Mouse (Mus musculus): ENCODE measurements around the gene Coasy. TPM values are rescaled to one million over a fixed set of nuclear protein-coding genes. Genes with fewer than 3 reads are reported as not detected.

Coasy gene
- total RNA-seq (2021): 10 to 100 TPM; 16.8 to 21.4 TPM
- long read RNA-seq, experiment 1, transcript Coasy-202 (9 exons, 2,386 nt): minor isoform, 8 of 49 reads
- long read RNA-seq, experiment 1, transcript Coasy-201 (10 exons, 2,138 nt): major isoform, 34 of 49 reads
- long read RNA-seq, experiment 1, partial matches to known transcripts: 2 of 49 reads
- long read RNA-seq, experiment 1, other reads (novel, unspliced or antisense): 5 of 49 reads
- long read RNA-seq, experiment 2, transcript Coasy-201 (10 exons, 2,138 nt): major isoform, 21 of 42 reads
- long read RNA-seq, experiment 2, transcript Coasy-202 (9 exons, 2,386 nt): minor isoform, 17 of 42 reads
- long read RNA-seq, experiment 2, partial matches to known transcripts: 2 of 42 reads
- long read RNA-seq, experiment 2, other reads (novel, unspliced or antisense): 2 of 42 reads

DNA sequence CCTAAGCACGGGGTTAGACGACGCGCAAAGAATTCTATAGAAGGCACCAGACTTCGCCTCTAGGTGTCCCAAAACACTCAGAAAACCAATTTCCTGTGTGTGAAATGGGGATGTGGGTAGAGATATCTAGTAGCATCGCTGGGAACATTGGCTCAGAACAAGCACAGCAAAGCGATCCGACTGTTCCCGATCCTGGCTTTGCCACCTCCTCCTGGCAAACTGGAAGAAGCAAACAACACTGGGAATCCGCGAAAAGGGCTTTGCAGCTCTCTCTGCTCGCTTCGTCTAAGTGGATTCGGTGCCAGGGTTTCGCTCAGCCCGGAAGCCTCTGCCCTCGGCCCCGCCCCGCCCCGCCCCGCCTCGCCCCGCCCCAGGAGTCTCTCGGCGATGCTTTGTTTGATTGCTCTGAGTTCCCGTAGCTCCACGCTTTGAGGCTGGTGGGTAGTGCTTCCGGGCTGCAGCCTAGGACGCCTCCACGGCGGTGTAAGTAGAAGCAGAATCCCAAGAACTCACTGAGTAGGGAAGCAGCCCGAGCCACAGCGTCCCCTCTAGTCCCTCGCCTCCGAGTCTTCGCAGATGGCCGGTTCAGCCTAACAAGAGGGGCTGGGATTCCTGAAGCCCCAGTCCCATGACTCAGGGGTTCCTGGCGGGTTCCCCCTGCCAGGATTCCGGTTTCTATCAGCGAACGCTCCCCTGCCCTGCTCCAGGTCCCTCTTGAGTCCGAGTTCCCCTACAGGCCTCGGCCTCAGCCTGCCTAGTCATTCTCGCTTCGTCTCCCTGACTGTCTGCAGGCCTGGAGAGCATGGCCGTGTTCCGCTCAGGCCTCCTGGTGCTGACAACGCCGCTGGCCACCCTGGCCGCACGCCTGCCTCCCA is at the start of gene Coasy:
Gene Coasy (plus strand): TSS at position 358 of the 875 bp plus-strand sequence.
- DNase-seq: peak; percentile 77 to 81
- intact Hi-C loops (cut with DNase I): no loop called here

DNA sequence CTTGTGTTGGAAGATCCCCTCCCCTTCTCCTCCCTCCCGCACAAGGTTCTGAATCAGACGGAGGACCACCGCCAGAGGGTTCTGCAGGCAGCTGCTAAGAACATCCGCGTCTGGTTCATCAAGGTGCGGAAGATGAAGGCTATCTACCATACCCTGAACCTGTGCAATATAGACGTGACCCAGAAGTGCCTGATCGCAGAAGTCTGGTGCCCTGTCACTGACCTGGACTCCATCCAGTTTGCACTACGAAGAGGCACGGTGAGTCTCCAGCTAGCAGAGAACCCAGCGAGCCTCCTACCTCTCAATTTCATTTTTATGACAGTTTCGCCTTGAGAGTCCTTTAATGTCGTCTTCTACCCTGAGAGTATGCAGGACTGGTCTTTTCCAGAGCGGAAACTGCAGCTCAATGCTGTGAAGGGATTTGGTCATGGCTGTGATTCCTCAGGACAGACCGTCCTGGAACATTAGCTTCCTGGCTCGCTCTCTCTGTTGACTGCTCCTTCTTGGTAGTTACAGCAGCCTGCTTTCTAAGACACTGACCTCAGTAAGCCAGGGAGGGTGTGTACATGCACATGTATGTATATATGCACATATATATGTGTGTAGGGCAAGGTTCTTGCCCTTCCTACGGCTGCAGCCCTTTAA is 48.4 kb upstream of the Coasy start:
- no peak for DNase-seq
- intact Hi-C loops (cut with DNase I): no loop called here

DNA sequence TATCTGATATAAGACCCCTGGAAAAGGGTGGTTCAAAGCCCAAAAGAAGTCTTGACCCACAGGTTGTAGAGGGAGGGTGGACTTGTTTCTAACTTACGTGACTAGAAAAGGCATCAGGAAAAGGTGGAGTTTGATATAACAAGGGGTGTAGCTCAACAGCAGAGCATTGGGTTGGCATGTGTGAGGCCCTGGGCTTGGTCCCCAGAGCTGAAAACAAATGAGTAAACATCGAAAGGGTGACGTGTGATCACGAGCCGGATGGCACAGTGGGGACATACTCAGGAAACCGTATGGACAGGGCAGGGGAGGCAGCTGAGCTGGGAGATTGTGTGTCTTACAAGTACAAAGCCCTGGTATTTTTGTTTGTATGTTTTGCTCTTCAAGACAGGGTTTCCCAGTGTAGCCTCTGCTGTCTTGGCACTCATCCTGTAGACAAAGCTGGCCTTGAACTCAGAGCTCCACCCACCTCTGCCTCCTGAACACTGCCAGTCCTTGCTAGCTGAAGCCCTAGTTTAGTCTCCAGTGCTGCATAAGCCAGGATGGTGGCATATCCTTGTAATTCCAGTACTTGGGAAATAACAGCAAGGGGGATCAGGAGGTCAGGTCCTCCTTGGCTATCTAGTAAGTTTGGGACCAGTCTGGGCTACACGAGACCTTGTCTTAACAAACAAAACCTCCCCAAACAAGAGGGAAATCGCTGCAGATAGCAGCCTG is 47.6 kb upstream of the Coasy start:
- DNase-seq: no peak

DNA sequence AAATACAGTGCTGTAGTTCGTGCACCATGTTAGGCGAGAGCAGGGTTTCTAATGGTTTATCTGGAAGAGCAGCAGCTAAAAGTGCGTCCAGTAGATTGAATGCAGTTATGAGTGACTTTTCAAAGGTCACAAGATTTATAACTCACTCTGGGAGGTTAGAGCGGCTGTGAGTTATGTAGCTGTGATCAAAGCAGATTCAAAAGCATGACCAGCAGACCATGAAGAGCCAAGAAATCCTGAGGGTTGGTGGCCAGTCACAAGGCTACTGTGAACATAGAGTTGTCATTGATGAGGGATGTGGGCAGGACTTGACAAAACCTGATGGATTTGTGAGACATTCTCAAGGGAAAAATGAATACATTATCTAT is 47.1 kb upstream of the Coasy start:
- DNase-seq: no peak
- intact Hi-C loops (cut with DNase I): no loop called here

More for the DNA sequence above, 47.6 kb upstream of the Coasy start:
- intact Hi-C loops (cut with DNase I): no loop called here

DNA sequence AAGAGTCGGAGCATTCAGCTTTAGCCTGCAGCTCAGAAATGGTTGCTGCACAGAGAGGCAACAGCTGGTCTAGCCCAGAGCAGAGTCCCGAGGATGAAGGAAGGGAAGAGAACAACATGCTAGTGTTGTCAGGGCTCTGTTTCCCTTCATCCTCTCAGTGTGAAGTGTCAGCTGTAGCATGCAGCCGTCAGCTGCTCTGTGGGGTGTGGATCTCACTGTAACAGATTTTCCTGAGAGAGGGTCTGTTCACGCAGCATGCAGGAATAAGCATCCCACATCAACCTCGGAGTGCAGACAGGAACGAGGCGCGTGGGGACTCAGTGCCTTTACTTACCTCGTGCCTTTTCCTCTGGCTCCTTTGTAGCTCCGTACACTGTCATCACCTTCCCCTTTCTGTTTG is 44.6 kb upstream of the Coasy start:
- DNase-seq: no peak

DNA sequence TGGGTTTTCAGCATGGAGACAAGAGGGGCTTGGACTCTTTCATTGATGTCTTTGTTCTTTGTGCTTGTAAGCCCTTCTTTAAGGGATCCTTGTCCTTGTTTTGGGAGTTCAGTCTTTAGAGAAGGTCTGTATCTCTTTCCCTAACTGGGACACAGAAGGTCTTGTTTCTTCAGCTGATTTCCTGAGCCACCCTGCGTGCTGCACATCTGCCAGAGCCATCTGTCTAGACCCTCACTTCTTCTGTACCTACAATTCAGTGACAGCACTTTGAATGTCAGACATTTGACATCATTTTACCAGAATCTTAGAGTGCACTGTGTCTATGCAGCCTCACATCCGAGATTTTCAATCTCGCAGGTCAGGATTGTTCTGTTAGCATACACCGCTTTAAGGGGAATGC is 36.5 kb upstream of the Coasy start:
- no peak for DNase-seq
- intact Hi-C loops (cut with DNase I): no loop called here

More for the DNA sequence above, 44.6 kb upstream of the Coasy start:
- intact Hi-C loops (cut with DNase I): no loop called here

DNA sequence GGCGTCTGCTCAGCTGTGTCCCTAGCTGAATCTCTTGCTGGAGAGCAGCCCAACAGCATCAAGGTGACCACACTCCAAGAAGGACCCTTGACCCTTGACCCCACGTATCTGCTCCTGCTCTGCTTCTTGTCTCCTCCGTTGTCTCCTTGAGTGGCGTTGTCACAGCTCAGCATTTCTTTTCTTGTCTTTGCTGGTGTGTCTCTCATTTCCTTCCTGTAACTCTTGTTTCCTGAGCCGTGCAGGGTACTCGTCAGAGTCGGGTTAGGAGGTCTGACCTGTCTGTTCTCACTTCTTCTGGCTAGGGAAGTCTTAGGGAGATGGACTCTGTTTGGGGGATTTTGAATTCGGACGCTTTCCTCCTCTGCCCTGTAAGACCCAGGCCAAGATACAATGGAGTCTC is 35.9 kb upstream of the Coasy start:
- no peak for DNase-seq
- intact Hi-C loops (cut with DNase I): no loop called here

DNA sequence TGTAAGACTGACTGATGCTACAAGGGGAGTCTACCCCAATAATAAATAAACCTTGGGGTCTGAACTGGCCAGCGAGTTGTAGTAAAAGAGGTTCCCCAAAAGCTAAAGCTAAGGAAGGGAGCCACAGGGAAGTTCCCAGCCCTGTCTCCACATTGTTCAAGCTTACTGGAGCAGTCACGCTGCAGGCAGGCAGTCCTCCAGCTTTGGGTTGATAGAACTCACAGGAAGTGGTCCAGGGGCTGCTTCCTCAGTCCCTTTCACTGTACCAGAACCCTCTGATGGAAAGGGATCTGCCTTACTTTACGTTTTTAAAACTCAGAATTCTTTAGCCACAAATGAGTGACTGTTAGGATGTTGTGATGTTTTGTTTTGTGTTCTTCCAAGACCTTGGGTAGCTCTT is 34.9 kb upstream of the Coasy start:
- DNase-seq: no peak
- intact Hi-C loops (cut with DNase I): no loop called here

DNA sequence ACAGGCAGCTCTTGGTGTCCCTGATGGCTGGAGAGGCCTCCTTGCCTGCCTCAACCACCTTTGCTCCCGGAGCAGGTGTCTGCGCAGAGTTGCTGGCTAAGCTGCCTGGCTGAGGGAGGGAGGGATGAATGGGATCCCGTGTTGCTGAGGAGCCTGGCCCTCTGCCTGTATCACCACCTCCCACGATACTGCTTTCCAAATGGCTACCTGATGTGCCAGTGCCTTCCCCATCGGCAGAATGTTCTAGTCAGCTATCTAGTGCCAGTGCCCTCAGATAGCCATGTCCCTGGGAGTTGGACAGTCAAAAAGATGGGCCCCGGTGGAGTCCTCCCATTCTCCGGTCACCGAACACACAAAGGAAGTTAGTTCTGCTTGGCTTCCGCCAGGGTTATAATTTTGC is 32.0 kb upstream of the Coasy start:
- intact Hi-C loops (cut with DNase I): no loop called here
- no peak for DNase-seq

DNA sequence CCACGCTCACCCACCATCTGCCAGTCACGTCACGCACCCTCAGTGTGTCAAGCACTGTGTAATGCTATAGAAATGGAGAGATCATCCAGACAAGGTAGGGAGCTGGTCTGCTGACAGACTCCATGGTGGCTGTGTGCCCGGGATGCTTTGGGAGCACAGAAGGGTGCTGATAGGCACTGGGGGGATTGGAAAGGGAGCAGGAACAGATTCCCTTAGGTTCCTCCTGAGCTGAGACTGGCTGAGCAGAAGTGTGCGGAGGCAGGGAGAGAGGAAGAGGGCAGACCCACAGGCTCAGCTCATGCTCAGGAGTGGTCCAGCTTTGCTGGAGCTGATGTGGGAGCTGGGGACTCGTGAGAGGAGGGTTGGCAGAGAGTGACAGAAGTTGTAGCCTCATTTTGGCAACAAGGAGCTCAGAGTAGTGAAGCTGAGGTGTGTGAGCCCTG is 31.3 kb upstream of the Coasy start:
- no peak for DNase-seq
- intact Hi-C loops (cut with DNase I): no loop called here

DNA sequence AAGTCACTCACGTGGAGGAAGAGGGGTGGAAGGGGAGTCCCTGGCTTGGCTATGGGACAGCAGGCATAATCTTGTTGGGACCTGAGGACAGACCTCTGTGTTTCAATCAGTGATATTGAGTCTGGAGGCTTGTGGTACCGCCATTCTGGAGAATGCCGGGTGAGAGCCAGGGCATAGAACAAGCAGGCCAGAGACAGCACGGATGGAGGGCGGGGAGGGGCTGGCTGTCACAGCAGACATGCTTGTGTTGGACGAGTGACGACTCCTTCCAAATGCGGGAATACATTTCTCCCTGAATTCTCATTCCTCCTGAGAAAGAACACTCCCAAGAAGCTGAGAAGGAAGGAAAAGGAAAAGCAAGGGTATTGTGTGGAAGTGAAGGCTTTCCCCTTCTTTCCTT is 30.7 kb upstream of the Coasy start:
- intact Hi-C loops (cut with DNase I): no loop called here
- no peak for DNase-seq

DNA sequence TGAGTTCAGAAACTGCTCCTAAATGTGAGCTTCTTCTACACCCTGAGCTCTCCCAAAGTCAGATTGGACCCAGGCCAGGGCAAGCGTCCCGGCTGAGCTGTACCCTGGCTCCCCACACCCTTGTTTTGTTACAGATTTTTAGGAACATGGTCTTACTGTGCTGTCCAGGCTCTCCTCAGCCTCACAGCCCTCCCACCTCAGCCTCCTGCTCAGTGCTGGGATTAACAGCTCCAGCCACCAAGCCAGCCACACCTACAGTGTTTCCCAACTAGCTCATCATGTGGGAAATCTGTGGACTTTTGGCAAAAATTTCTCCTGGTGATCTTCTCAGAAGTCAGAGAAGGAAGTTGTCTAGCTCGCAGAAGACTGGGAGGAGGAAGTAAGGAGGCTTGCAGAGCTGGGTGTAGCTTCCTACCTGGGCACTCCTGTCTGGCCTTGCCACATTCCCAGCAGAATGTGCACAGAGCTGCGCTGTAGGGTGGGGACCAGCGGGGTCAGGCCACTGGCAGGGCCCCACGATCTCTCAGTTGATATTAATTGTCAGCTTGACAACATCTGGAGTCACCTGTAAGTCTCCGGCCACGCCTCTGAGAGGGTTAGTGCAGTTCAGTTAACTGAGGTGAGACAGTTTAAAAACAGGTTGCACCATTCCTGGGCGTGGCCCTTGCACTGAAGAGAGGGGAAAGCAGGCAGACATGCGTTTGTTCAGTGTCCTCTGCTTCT is 29.5 kb upstream of the Coasy start:
- peak; percentile 78 to 80 for DNase-seq
- intact Hi-C loops (cut with DNase I): no loop called here

DNA sequence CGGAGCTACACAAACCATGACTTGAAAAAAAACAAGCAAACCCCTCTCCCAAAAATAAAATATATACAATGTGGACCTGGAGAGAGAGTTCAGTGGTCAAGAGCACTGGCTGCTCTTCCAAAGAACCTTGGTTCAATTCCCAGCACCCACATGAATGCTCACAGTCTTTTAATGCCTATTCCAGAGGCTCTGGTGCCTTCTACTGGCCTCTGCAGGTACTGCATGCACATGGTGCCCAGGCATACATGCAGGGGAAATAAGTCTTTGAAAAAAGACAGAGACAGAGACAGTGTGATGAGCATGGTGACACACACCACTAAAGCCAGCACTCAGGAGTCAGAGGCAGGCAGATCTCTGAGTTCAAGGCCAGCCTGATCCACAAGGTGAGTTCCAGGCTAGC is 28.4 kb upstream of the Coasy start:
- no peak for DNase-seq
- intact Hi-C loops (cut with DNase I): no loop called here

DNA sequence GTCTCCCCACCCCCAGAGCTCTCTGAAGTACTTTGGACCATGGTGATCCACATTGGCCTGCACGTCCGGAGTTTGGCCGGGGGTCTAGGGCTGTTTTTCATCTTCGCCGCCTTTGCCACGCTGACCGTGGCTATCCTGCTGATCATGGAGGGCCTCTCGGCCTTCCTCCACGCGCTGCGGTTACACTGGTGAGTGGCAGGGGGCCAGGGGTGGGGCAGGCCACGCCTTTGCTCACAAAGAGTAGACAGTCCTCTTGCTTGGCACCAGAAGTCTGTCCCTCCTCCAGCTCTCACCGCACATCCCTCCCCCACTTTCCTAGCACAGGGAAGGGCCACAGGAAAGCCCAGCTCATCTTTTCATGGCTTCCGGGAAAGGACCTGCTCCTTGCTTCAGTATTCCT is 26.9 kb upstream of the Coasy start:
- no peak for DNase-seq
- intact Hi-C loops (cut with DNase I): loop anchor here (5.0 kb wide), 1 partner anchor 43 kb away; no protein-coding TSS in a partner anchor

DNA sequence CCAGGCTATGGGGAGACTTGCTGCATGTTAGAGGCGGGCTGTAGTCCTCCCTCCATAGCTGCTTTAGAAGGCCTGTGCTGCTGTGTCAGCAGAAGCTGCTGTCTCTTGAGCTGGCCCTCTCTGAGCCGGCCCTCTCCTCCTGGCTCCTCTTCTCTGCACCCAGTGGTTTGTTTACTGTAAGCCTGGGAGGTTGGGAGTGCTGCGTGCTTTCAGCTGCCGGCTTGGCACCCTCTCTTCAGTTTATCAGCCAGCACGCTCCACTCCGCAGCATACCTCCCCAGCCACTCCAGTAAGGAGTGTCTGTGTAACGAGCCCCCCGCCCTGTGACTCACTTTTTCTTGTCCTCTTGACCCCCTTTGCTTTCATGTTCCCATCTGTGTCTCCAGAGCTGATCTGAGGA is 25.5 kb upstream of the Coasy start:
- peak; percentile 61 to 67 for DNase-seq
- intact Hi-C loops (cut with DNase I): loop anchor here (5.0 kb wide), 1 partner anchor 45 kb away; no protein-coding TSS in a partner anchor

DNA sequence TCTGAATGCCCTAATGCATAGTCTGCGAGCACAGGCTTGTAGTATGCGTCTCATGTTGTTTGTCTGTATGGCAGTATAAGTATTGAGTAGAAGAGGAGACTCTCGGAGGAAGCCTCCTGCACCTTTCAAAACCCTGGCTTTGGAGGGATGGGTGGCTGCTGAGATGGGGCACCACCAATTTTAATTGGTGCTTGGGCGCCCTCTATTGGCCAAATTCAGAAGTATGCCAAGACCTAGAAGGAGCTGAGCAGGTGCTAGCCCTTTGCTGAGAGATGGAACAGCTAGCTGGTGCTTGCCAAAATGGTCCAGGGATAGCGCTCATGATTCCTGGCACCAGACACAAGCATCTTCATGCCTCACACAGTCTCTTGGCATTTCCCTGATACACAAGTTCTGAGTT is 24.5 kb upstream of the Coasy start:
- peak; percentile 87 to 95 for DNase-seq
- intact Hi-C loops (cut with DNase I): loop anchor here (1.0 to 5.0 kb wide), 3 partner anchors 46 to 165 kb away; no protein-coding TSS in a partner anchor

DNA sequence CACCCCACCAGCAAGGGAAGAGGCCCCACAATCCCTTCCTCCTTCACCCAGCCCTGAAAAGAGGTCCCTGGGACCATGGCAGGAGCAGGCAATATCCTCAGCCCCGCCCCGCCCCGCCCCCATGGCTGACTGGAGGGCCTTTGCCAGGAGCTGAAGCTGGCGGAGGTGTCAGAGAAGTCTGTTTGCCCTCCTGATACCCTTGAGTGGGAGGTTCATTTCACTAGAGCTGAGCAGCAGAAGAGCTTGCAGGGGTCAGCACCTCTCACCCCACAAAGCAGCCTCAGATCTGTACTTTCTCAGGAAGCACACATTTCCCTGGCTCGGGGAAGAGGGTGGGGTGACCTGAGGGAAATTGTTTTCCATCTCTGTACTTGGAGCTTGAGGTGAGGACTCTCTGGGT is 23.6 kb upstream of the Coasy start:
- intact Hi-C loops (cut with DNase I): loop anchor here (1.0 to 5.0 kb wide), 3 partner anchors 46 to 166 kb away; no protein-coding TSS in a partner anchor
- DNase-seq: peak; percentile 52 to 53

DNA sequence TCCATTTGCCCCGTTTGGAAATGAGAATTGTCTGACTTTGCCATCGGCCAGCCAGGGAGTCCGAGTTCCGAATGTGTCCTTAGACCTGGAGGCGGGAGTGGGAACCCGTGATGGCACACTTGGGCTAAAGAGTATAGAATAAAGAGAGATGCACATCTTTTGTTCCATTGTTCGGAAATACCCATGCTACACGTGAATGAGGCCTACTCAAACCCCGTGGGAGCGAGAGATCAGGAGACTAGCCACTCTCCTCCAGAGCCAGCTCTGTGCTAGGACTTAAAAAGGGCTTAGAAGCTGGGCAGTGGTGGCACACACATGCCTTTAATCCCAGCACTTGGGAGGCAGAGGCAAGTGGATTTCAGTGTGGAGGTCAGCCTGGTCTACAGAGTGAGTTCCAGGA is 22.9 kb upstream of the Coasy start:
- DNase-seq: no peak
- intact Hi-C loops (cut with DNase I): loop anchor here (2.0 to 5.0 kb wide), 2 partner anchors 47 to 167 kb away; no protein-coding TSS in a partner anchor

DNA sequence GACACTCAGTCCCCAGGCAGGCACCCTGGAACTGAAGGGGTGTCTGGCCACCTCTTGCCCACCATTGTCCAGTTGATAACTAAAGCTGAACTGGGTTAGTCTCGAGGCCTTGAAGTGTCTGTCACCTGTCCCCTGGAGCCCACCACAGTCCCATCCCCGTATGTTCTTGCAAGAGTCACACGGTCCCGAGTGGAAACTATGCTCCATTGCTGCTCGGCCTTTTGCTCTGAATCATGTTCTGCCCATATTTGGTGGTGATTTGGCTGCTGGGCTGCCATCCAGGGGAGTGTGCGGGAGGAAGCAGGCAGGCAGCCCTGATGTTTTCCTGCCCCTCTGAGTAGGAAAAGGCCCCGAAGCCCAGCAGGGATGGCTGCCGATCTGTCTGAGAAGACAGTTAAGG is 22.2 kb upstream of the Coasy start:
- intact Hi-C loops (cut with DNase I): loop anchor here (5.0 kb wide), 1 partner anchor 348 kb away; the partner anchor contains the start of genes Hspb9 and Kat2a
- peak; percentile 82 to 83 for DNase-seq

Data from heart, postnatal 14 days (tissue).